Mouse (Mus musculus) small intestine, adult 2 months (tissue): Measurements from ENCODE around the gene Ankrd33. TPM values are rescaled to one million over a fixed set of nuclear protein-coding genes. Genes with fewer than 3 reads are reported as not detected.
A peak's percentile ranks its signal among the peaks of the same experiment; 100 is the strongest.

Experiments
- H3K27ac ChIP-seq: fragments of 200-500 bp; 2 replicates; pipeline ENCODE4 v1.5.1; 2012; ENCODE audit warnings: low read depth, low read length, control low read depth, inconsistent platforms; ENCODE audit not compliant: insufficient read depth
- H3K27me3 ChIP-seq: fragments of 200-500 bp; 2 replicates; pipeline ENCODE4 v1.6.1; 2012; ENCODE audit warnings: mild to moderate bottlenecking, moderate library complexity, low read length, inconsistent platforms; ENCODE audit not compliant: control insufficient read depth, insufficient read depth
- H3K36me3 ChIP-seq: fragments of 200-500 bp; 2 replicates; pipeline ENCODE4 v1.6.1; 2012; ENCODE audit warnings: mild to moderate bottlenecking, low read length, control low read depth, inconsistent platforms; ENCODE audit not compliant: control insufficient read depth, insufficient read depth
- H3K4me1 ChIP-seq: fragments of 200-500 bp; 2 replicates; pipeline ENCODE4 v1.6.1; 2012; ENCODE audit warnings: low read length, inconsistent platforms, mixed read lengths; ENCODE audit not compliant: control insufficient read depth, insufficient read depth, insufficient read length
- H3K4me3 ChIP-seq: fragments of 200-500 bp; 2 replicates; pipeline ENCODE4 v1.5.1; 2012; ENCODE audit warnings: low read depth, mild to moderate bottlenecking, control low read depth, inconsistent platforms, low read length, moderate library complexity
- CTCF ChIP-seq: fragments of 200-500 bp; IDR thresholded peaks from 2 replicates; pipeline ENCODE4 v1.5.1; 2012; ENCODE audit warnings: low read depth, mild to moderate bottlenecking, control low read depth, inconsistent platforms, low read length, moderate library complexity, mixed read lengths; ENCODE audit not compliant: insufficient replicate concordance, insufficient read length; ENCODE audit errors: extremely low read depth
- POLR2A ChIP-seq: fragments of 200-500 bp; IDR thresholded peaks from 2 replicates; pipeline ENCODE4 v1.6.1; 2012; ENCODE audit warnings: low read depth, mild to moderate bottlenecking, control low read depth, inconsistent platforms, low read length, moderate library complexity
- WGBS: fragments of 180-500 bp; shearing (Covaris S2); methylation state at CpG from one replicate; pipeline ENCODE4 v1.1.7; 2018; 5-methylcytosine and 5-hydroxymethylcytosine counted together
- polyA plus RNA-seq: library from polyadenylated mRNA; depleted of rRNA; stranded (reverse); fragments of >200 nt; gene quantifications from 2 replicates; pipeline ENCODE4 v1.2.3, GENCODE M21; 2012

Ankrd33 gene
- polyA plus RNA-seq, 1 experiment, result not detected

DNA sequence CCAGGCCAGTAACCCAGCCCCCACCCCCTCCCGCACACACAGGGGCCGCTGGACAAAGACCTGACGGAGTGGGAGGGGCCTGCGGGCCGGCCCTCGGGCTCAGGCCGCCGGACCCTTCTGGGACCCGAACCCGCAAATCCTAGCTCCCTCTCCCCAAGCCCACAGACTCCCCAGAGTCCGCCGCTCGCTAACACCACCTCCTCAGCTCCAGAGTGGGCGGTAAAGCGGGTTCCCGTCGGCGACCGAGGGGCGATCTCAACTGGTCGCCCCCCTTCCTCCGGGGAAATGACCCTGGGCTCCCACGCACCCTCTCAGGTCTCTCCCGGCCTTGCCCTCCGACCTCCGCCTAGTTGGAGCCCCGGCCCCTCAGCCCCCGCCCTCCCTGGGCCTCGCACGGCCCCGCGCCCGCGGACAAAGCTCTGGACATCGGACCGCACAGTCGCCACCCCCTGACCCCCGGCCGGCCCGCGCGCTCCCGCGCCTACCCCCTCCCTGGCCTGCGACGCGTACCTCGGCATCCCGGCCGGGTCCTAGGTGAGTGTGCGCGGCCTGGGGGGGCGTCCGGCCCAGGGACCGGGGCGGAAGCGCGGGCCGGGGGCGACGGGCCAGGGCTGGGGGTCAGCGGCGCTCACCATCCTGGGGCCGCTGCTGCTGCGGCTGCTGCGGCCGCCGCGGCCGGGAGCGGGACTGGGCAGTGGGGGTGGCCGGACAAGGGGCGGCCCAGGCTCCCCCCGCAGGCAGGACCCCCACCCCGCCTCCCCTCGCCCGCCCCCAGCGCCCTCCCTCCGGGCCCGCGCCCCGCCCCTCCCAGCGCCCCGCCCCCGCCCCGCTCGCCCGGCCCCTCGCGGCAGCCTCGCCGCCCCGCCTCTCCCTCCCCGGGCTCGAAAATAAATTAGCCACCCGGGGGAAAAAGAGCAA, 37.5 kb upstream of the Ankrd33 start, which contains the start of gene Fignl2:
TSS of gene Fignl2 (minus strand) at position 755 of the 918 bp plus-strand sequence.
- H3K27me3 ChIP-seq, result peaks cover 6% of the 10 kb centered on the region
- H3K36me3 ChIP-seq, result no peaks in the 10 kb centered on the region
- H3K4me1 ChIP-seq, result peaks cover 12% of the 10 kb centered on the region
- WGBS, result 3% methylated on average over 90 of the region's 96 CpGs
- TF ChIP-seq POLR2A, result no peak
- no peak for TF ChIP-seq CTCF
- H3K4me3 ChIP-seq, result peak within 1 kb of the TSS; percentile 79
- H3K27ac ChIP-seq, result peak within 1 kb of the TSS; percentile 82

DNA sequence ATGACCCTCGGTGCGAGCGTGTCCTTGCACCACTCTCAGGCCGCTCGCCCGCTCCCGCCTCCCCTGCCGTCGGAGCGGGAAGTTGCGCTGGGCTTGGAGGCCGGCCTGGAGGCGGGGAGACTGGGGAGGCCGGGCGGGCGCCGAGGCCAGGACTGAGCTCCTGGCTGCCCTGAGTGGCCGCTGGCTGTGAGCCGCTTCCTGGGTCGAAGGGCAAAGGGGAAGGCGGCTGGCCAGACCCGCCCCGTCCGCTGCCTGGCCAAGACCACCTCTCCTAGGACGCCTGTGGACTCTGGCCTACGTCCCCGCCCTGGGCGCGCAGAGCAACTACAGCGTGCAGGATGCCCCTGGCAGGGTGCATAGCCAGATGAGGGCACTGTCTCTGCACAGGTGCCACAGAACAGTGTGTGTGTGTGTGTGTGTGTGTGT, 36.8 kb upstream of the Ankrd33 start:
- Histone ChIP-seq H3K4me1 (peaks cover 12% of the 10 kb centered on the region), H3K27me3 (peaks cover 6% of the 10 kb centered on the region), H3K4me3 (peak overlapping the region; percentile 79), H3K36me3 (no peaks in the 10 kb centered on the region), H3K27ac (peak overlapping the region; percentile 82)
- whole genome bisulfite sequencing, result 2% methylated on average over 30 of the region's 30 CpGs
- peak; percentile 20; the same call in 1 of the 2 replicates for TF ChIP-seq CTCF
- TF ChIP-seq POLR2A, result peak; percentile 66

DNA sequence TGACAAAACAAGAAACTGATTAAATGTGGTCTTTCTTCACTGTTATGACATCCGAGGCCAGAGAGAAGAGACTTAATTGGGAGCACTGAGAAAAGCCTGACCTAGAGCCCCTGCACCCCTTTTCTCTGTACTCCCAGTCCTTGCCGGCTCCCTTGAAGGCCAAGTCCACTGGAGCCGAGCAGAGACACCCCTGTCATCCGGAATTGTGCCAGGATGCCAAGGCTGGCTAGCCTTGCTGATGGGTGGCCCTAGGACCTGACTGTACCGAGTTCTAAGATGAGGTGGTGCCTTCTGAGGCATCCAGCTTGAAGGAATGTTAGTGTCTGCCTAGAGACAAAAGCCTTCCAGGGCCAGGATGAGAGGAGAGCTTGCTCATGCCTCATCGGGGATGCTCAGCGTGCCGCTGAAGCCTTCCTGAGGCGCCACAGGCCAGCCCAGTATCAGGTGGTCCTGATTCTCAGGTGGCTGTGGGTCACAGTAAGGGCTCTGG, 35.5 kb upstream of the Ankrd33 start:
- H3K4me3 ChIP-seq, result no peak overlapping the region
- H3K36me3 ChIP-seq, result no peaks in the 10 kb centered on the region
- H3K27ac ChIP-seq, result no peak overlapping the region
- no peak for TF ChIP-seq CTCF
- no peak for TF ChIP-seq POLR2A
- WGBS, result 87% methylated on average over 9 of the region's 9 CpGs
- peaks cover 6% of the 10 kb centered on the region for H3K27me3 ChIP-seq
- peaks cover 14% of the 10 kb centered on the region for H3K4me1 ChIP-seq

DNA sequence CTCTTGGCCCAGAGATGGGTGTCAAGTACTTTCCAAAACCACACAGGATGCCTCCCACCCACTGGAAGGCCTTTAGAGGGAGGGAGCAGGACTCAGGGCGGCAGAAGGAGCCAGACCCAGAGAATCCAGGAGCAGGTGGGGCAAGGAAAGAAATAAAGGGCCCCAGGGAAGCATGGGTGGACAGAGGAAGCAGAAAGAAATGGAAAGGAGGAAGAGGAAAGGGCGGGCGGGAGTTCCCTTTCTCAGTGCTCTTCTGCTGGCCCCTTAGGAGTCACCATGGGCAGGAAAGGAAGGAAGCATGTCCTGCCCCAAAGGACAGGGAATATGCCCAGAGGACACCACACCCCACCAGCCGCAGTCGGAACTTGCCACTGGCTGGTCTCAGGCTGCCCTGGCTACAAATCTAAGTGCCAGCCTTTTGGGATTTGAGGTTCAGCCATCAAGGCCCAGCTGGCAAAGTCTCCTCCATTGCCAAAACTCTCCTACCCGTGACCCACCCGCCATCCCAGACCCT, 34.5 kb upstream of the Ankrd33 start:
- TF ChIP-seq POLR2A, result no peak
- no peaks in the 10 kb centered on the region for H3K36me3 ChIP-seq
- H3K27ac ChIP-seq, result no peak overlapping the region
- 79% methylated on average over 7 of the region's 7 CpGs for WGBS
- H3K4me1 ChIP-seq, result peaks cover 8% of the 10 kb centered on the region
- no peak overlapping the region for H3K4me3 ChIP-seq
- peaks cover 6% of the 10 kb centered on the region for H3K27me3 ChIP-seq

DNA sequence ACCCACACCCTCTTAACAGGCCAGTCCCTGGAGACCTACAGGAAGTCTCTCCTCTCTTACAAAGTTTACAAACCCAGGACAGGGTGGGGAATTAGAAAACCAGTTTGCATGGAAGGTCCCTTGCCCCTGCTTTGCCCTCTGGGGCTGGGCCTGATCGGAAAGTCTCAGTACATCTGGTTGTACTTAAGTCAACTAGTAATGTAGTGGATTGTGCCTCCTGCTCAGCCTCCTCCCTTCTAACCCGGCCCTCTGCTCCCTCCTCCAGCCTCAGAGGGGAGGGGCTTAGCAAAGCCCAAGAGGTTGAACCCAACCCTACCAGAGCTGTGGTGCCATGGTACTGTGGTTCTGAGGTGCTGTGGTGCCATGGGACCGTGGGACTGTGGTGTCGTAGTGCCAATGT, 33.3 kb upstream of the Ankrd33 start:
- TF ChIP-seq CTCF, result no peak
- TF ChIP-seq POLR2A, result no peak
- H3K4me3 ChIP-seq, result no peak overlapping the region
- peaks cover 8% of the 10 kb centered on the region for H3K4me1 ChIP-seq
- 53% methylated on average over 4 of the region's 4 CpGs for WGBS
- peak overlapping the region; percentile 3; the same call in 1 of the 2 replicates for H3K27ac ChIP-seq
- peaks cover 6% of the 10 kb centered on the region for H3K27me3 ChIP-seq
- H3K36me3 ChIP-seq, result no peaks in the 10 kb centered on the region

DNA sequence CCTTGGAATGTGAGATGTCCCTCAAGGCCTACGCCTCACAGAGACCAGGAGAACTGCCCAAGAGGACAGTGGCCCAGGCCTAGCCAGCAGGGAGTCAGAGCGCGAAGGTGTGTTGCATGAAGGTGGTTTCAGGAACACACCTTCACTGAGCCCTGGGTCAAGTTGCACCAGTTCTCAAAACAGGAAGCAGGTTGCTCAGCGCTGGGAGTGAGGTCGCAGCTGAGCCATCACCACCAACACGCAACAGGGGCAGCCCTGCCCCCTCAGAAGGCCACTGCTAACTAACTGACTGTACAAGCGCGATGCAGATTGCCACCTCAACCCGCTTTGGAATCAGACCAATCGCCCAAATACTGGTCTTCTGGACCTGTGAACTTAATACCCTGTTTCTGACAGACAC, 31.1 kb upstream of the Ankrd33 start:
- Histone ChIP-seq H3K27ac (no peak overlapping the region), H3K36me3 (no peaks in the 10 kb centered on the region), H3K4me3 (no peak overlapping the region), H3K4me1 (peaks cover 3% of the 10 kb centered on the region; the same call in 1 of the 2 replicates), H3K27me3 (no peaks in the 10 kb centered on the region)
- 68% methylated on average over 10 of the region's 10 CpGs for WGBS
- TF ChIP-seq CTCF, result no peak
- TF ChIP-seq POLR2A, result no peak

DNA sequence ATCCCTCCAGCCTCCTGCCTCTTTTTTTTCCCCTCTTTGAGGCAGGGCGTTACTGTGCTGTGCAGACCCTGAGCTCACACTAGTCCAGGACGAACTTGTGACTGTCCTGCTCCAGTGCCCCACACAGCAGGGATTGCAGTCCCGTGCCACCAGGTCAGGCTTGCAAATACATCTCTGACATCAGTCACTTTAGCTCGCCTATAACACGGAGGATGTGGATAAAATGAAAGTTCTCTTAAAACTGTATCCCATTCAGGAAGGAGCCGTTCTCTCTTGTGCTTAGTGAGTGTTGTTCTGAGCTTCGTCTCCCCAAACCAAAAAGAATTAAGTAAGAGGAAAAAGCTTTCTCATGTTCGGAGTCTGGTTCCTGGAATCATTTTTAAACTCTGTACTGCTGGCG, 29.1 kb upstream of the Ankrd33 start:
- Histone ChIP-seq H3K27ac (no peak overlapping the region), H3K36me3 (no peaks in the 10 kb centered on the region), H3K27me3 (no peaks in the 10 kb centered on the region), H3K4me1 (peaks cover 3% of the 10 kb centered on the region; the same call in 1 of the 2 replicates), H3K4me3 (no peak overlapping the region)
- 72% methylated on average over 9 of the region's 9 CpGs for WGBS
- TF ChIP-seq POLR2A (no peak), CTCF (no peak)
